Mouse (Mus musculus) testis, adult 2 months (tissue): ENCODE measurements around the gene Stk39. TPM values are rescaled to one million over a fixed set of nuclear protein-coding genes. Genes with fewer than 3 reads are reported as not detected.
A peak's percentile ranks its signal among the peaks of the same experiment; 100 is the strongest.

Source experiments
- H3K27ac ChIP-seq: fragments of 200-500 bp; 2 replicates; pipeline ENCODE4 v1.5.1; 2012; ENCODE audit warnings: low read depth, low read length; ENCODE audit not compliant: control insufficient read depth, insufficient read depth
- H3K27me3 ChIP-seq: fragments of 200-500 bp; 2 replicates; pipeline ENCODE4 v1.6.1; 2012; ENCODE audit warnings: mild to moderate bottlenecking, low read length, moderate library complexity; ENCODE audit not compliant: control insufficient read depth, insufficient read depth
- H3K36me3 ChIP-seq: fragments of 200-500 bp; 2 replicates; pipeline ENCODE4 v1.6.1; 2012; ENCODE audit warnings: mild to moderate bottlenecking, low read length; ENCODE audit not compliant: control insufficient read depth, insufficient read depth
- H3K4me1 ChIP-seq: fragments of 200-500 bp; 2 replicates; pipeline ENCODE4 v1.6.1; 2012; ENCODE audit warnings: low read length; ENCODE audit not compliant: control insufficient read depth, insufficient read depth
- H3K4me3 ChIP-seq: fragments of 200-500 bp; 2 replicates; pipeline ENCODE4 v1.5.1; 2012; ENCODE audit warnings: low read depth, mild to moderate bottlenecking, low read length, moderate library complexity, mixed read lengths; ENCODE audit not compliant: control insufficient read depth
- CTCF ChIP-seq: fragments of 200-500 bp; IDR thresholded peaks from 2 replicates; pipeline ENCODE4 v1.5.1; 2012; ENCODE audit warnings: low read depth, mild to moderate bottlenecking, inconsistent platforms, low read length, moderate library complexity; ENCODE audit not compliant: control insufficient read depth, insufficient read depth, insufficient replicate concordance
- POLR2A ChIP-seq: fragments of 200-500 bp; IDR thresholded peaks from 2 replicates; pipeline ENCODE4 v1.6.1; 2012; ENCODE audit warnings: low read depth, mild to moderate bottlenecking, inconsistent platforms, low read length, moderate library complexity; ENCODE audit not compliant: control insufficient read depth
- polyA plus RNA-seq: library from polyadenylated mRNA; depleted of rRNA; stranded (reverse); fragments of >200 nt; gene quantifications from 2 replicates; pipeline ENCODE4 v1.2.3, GENCODE M21; 2012

The Stk39 gene
- polyA plus RNA-seq, 1 experiment, result 118 TPM

DNA sequence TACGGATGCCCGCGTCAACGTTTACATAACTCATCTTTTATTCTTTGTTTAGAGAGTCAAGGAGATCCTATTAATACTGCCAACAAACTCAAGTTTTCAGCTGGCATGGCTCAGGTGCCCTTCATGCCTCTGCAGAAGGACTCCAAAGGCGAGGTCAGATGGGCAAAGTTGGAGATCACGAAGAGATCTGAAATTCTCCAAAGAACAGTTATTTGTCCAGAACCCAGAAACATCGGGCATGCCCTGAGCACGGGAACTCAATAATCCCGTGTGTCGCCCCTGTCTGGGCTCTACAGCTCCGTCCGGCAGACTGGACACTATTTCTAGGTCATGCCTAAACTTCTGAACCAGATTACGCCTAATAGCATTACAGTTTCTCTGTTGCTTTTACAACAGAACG is 3.8 kb downstream of the Stk39 start:
- Histone ChIP-seq H3K4me3 (no peak overlapping the region), H3K27me3 (no peaks in the 10 kb centered on the region), H3K4me1 (peaks cover 21% of the 10 kb centered on the region), H3K36me3 (no peaks in the 10 kb centered on the region), H3K27ac (no peak overlapping the region)
- TF ChIP-seq POLR2A, result no peak
- TF ChIP-seq CTCF, result no peak

GRCm38 (mm10) chr2:68467085-68467978 is 4.7 kb downstream of the Stk39 start:
- Histone ChIP-seq H3K36me3 (no peaks in the 10 kb centered on the region), H3K4me3 (no peak overlapping the region), H3K4me1 (peaks cover 20% of the 10 kb centered on the region), H3K27me3 (no peaks in the 10 kb centered on the region), H3K27ac (peak overlapping the region; percentile 12; the same call in 1 of the 2 replicates)
- TF ChIP-seq CTCF (no peak), POLR2A (no peak)

GRCm38 (mm10) chr2:68466124-68467070 is 5.7 kb downstream of the Stk39 start:
- Histone ChIP-seq H3K4me1 (peaks cover 17% of the 10 kb centered on the region), H3K27ac (peak overlapping the region; percentile 43)
- TF ChIP-seq CTCF (no peak), POLR2A (no peak)

DNA sequence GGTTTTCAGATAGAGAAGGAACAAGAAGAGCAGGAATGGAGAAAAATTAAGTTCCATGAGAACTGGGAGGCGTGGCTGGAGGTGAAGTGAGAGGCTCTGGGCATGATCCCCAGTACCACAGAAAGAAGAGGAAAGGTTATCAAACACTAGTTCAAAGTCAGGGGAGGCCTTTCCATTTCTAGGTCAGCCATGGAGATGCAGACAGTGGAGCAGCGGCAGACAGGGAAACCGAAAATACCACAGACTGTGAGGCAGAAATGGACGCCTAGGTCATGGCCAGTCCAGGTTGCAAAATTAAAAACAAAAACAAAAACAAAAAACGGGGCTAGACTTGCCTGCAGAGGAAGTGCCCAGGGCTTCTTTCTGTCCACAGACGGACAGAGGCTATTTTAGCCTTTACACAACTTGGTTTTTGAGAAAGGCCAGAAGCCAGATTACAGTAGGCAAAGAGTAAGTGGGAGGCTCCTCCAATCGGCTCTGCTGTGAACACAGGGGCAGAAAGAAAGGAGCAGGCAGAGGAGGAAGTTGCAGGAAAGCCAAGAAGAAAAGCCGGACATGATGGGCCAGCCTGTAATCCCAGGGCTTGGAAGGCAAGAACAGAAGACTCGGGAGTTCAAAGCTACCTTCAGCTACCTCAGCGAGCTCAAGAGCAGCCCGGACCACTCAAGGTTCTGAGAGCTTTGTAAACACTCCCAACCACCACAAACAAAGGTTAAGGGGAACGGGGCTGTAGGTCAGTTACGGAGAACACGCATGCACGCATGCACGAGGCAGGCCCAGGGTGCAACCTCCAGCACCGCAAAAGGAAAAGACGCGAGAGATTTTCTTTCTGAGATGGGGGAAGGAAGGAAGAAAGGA is 6.6 kb downstream of the Stk39 start:
- Histone ChIP-seq H3K4me3 (peak overlapping the region; percentile 41), H3K27ac (peak overlapping the region; percentile 33; the same call in 1 of the 2 replicates), H3K27me3 (no peaks in the 10 kb centered on the region), H3K4me1 (peaks cover 14% of the 10 kb centered on the region), H3K36me3 (peaks cover 2% of the 10 kb centered on the region; the same call in 1 of the 2 replicates)
- TF ChIP-seq CTCF, result no peak
- TF ChIP-seq POLR2A, result no peak

More at GRCm38 (mm10) chr2:68466124-68467070, 5.7 kb downstream of the Stk39 start:
- Histone ChIP-seq H3K36me3 (peaks cover 2% of the 10 kb centered on the region; the same call in 1 of the 2 replicates), H3K4me3 (peak overlapping the region; percentile 41), H3K27me3 (no peaks in the 10 kb centered on the region)

DNA sequence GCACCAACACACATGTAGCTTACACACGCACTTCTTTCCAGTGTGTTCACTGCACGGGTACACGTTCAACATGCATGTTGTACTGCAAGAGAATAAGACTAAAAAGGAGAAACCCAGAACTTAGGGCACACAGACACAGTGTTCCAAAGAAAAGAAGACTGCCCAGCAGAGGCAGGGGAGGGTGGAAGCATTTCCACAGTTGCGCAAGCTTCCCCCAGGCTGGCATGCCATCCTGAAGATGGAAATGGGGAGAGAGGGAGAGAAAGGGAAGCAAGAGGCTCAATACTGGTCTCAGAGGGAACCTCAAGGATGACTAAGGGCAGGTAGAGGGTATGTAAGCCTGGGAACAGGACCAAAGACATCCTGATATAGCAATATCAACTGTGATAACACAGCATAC is 7.6 kb downstream of the Stk39 start:
- Histone ChIP-seq H3K4me3 (no peak overlapping the region), H3K27me3 (no peaks in the 10 kb centered on the region), H3K27ac (no peak overlapping the region), H3K36me3 (peaks cover 2% of the 10 kb centered on the region; the same call in 1 of the 2 replicates), H3K4me1 (peaks cover 14% of the 10 kb centered on the region)
- TF ChIP-seq CTCF (no peak), POLR2A (no peak)

DNA sequence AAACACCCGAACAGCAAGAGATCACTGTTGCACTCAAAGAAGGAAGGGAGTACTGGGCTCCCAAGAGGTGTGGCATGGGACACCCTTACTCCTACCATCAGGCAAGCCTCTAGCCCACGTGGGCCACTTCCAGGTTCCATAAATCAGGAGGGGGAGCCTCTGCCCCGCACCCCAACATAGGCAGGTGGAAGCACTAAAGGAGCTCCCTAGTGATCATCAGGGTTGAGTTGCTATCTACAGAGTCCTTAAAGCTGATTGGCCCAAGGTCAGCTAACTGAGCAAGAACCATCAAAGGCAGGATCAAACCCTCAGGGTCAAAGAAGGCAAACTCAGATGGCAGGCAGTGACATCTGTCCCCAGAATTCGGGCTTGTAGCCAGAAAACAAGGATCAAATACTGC is 8.3 kb downstream of the Stk39 start:
- Histone ChIP-seq H3K4me3 (no peak overlapping the region), H3K36me3 (peaks cover 2% of the 10 kb centered on the region; the same call in 1 of the 2 replicates), H3K27me3 (no peaks in the 10 kb centered on the region), H3K4me1 (peaks cover 14% of the 10 kb centered on the region), H3K27ac (no peak overlapping the region)
- TF ChIP-seq POLR2A (no peak), CTCF (no peak)
